In genomic region chr10:95610666-95611330, GRCm38 (mm10) we compare ENCODE assay signal across 9 mouse cellular contexts. TPM values are rescaled to one million over a fixed set of nuclear protein-coding genes. Genes with fewer than 3 reads are reported as not detected.
DNase-seq lines count a peak whose midpoint lies in the region; ATAC-seq lines count a peak whose summit lies in the region.
"Had no signal": no experiment of that assay in that cellular context is flagged by ENCODE, and none has a peak within 500 bp of the region (broad histone marks: within the 10 kb centered on the region; RNA-seq: fewer than 3 reads in every experiment).

No protein-coding gene starts in this region.

- no peak overlapping the region for H3K4me3 ChIP-seq in hindbrain, embryonic 13.5 days
- H3K4me3 ChIP-seq in hindbrain, embryonic 11.5 days (ENCODE audit: low read depth, low read length) = no peak overlapping the region
- H3K4me3 ChIP-seq in midbrain, embryonic 10.5 days = no peak overlapping the region
- no peak overlapping the region for H3K4me3 ChIP-seq in midbrain, embryonic 15.5 days

- DNase-seq in cerebellum, postnatal 14 days = peak; percentile 12 to 31
- DNase-seq in cerebellum, adult 11 months = no peak
- DNase-seq in hindbrain, embryonic 11.5 days (ENCODE audit: low spot score) = no peak
- DNase-seq in midbrain, embryonic 10.5 days (ENCODE audit: low spot score) = no peak
- peak; percentile 41 for DNase-seq in yolk sac, embryonic 10.5 days (ENCODE audit: low spot score)
- DNase-seq in layer of hippocampus, adult 9-11 months = no peak
- DNase-seq: lung, adult 18-20 months had no signal

- H3K27ac ChIP-seq in hindbrain, embryonic 13.5 days = no peak overlapping the region
- H3K27ac ChIP-seq in hindbrain, embryonic 11.5 days (ENCODE audit: low read depth, low read length) = no peak overlapping the region
- H3K27ac ChIP-seq in midbrain, embryonic 10.5 days (replicated peaks) = peak overlapping the region; percentile 38; the same call in 1 of the 2 replicates
- H3K27ac ChIP-seq in midbrain, embryonic 15.5 days = no peak overlapping the region

- H3K9ac ChIP-seq in hindbrain, embryonic 13.5 days = peak overlapping the region; percentile 29; the same call in 1 of the 2 replicates
- H3K9ac ChIP-seq in hindbrain, embryonic 11.5 days (ENCODE audit: low read depth, low read length) = no peak overlapping the region
- H3K9ac ChIP-seq in midbrain, embryonic 15.5 days = no peak overlapping the region

- H3K36me3 ChIP-seq in hindbrain, embryonic 13.5 days = no peaks in the 10 kb centered on the region
- H3K36me3 ChIP-seq in hindbrain, embryonic 11.5 days (ENCODE audit: control insufficient read depth, insufficient read depth, low read length) = no peaks in the 10 kb centered on the region
- H3K36me3 ChIP-seq in midbrain, embryonic 10.5 days = no peaks in the 10 kb centered on the region
- no peaks in the 10 kb centered on the region for H3K36me3 ChIP-seq in midbrain, embryonic 15.5 days (replicated peaks)

- no peaks in the 10 kb centered on the region for H3K9me3 ChIP-seq in hindbrain, embryonic 13.5 days
- no peaks in the 10 kb centered on the region for H3K9me3 ChIP-seq in hindbrain, embryonic 11.5 days (ENCODE audit: control insufficient read depth, low read length)
- H3K9me3 ChIP-seq in midbrain, embryonic 10.5 days (replicated peaks) = no peaks in the 10 kb centered on the region
- H3K9me3 ChIP-seq in midbrain, embryonic 15.5 days = no peaks in the 10 kb centered on the region

- H3K4me2 ChIP-seq in hindbrain, embryonic 13.5 days = no peak overlapping the region
- no peak overlapping the region for H3K4me2 ChIP-seq in hindbrain, embryonic 11.5 days (replicated peaks; ENCODE audit: low read depth, low read length)
- H3K4me2 ChIP-seq in midbrain, embryonic 15.5 days = no peak overlapping the region

- H3K27me3 ChIP-seq in hindbrain, embryonic 13.5 days = no peaks in the 10 kb centered on the region
- no peaks in the 10 kb centered on the region for H3K27me3 ChIP-seq in hindbrain, embryonic 11.5 days (ENCODE audit: control insufficient read depth, insufficient read depth, low read length)
- H3K27me3 ChIP-seq in midbrain, embryonic 10.5 days (ENCODE audit: low read depth, poor library complexity, severe bottlenecking) = peaks cover 10% of the 10 kb centered on the region
- H3K27me3 ChIP-seq in midbrain, embryonic 15.5 days (replicated peaks) = no peaks in the 10 kb centered on the region

- 39% methylated on average over 14 of the region's 16 CpGs for WGBS in hindbrain, embryonic 13.5 days
- 42% methylated on average over 16 of the region's 16 CpGs for WGBS in hindbrain, embryonic 11.5 days
- 58% methylated on average over 16 of the region's 16 CpGs for WGBS in midbrain, embryonic 10.5 days
- WGBS in midbrain, embryonic 15.5 days = 53% methylated on average over 16 of the region's 16 CpGs

- peaks cover 11% of the 10 kb centered on the region; the same call in 1 of the 2 replicates for H3K4me1 ChIP-seq in hindbrain, embryonic 13.5 days (replicated peaks)
- peaks cover 3% of the 10 kb centered on the region; the same call in 1 of the 2 replicates for H3K4me1 ChIP-seq in hindbrain, embryonic 11.5 days (replicated peaks; ENCODE audit: control insufficient read depth, insufficient read depth, low read length)
- H3K4me1 ChIP-seq in midbrain, embryonic 10.5 days = peaks cover 14% of the 10 kb centered on the region
- H3K4me1 ChIP-seq in midbrain, embryonic 15.5 days = peaks cover 3% of the 10 kb centered on the region; the same call in 1 of the 2 replicates

- ATAC-seq in hindbrain, embryonic 13.5 days (ENCODE audit: low FRiP score) = no peak
- ATAC-seq in hindbrain, embryonic 11.5 days (ENCODE audit: low FRiP score) = no peak
- ATAC-seq in midbrain, embryonic 15.5 days (replicated peaks) = no peak

RNA-seq across cellular contexts. Expression of gene Nudt4, which starts 46.9 kb away (rescaled TPM):
- polyA plus RNA-seq in hindbrain, embryonic 13.5 days (2015; fragmentation: Nextera tagmentation; extraction: Ambion mirVana) = 74.6 and 76.5 TPM in 2 replicates
- 120 and 133 TPM in 2 replicates for polyA plus RNA-seq in hindbrain, embryonic 11.5 days (2014; fragmentation: Nextera tagmentation; extraction: Ambion mirVana)
- polyA plus RNA-seq in midbrain, embryonic 10.5 days (2016; fragmentation: Nextera tagmentation; extraction: Ambion mirVana) = 90.8 and 91.5 TPM in 2 replicates
- polyA plus RNA-seq in midbrain, embryonic 15.5 days (2015; fragmentation: Nextera tagmentation; extraction: Ambion mirVana) = 59.6 and 61.7 TPM in 2 replicates

Comparison
In these comparisons a context has a peak if more than half of its experiments do, and no peak if none do; other contexts are left out.
1. DNase-seq: peak in cerebellum, postnatal 14 days (2 of 2) and yolk sac, embryonic 10.5 days (single experiment); none in cerebellum, adult 11 months (single experiment), hindbrain, embryonic 11.5 days (single experiment), midbrain, embryonic 10.5 days (single experiment) and layer of hippocampus, adult 9-11 months (single experiment).